Mouse (Mus musculus): ENCODE results near the gene Spns1. TPM values are rescaled to one million over a fixed set of nuclear protein-coding genes. Genes with fewer than 3 reads are reported as not detected.

Gene Spns1
- total and polyA plus RNA-seq, 3 experiments: 36.4 to 61.7 (median 42.6) TPM

- in situ Hi-C loops (cut with MboI; ENCODE audit: low pct_ligation_motif_present, low pct_unique_long_range_greater_than_20kb, low sequenced_read_pairs) (loop anchor here (5.0 kb wide), 3 partner anchors 38 to 128 kb away; no protein-coding TSS in a partner anchor), dilution Hi-C loops (cut with MboI; ENCODE audit: extremely low pct_ligation_motif_present, extremely low pct_unique_long_range_greater_than_20kb, low sequenced_read_pairs) (no loop called here)
- peaks cover 0 to 3% of the 10 kb centered on the region in 2 experiments for H3K36me3 ChIP-seq (replicated peaks in 1 of 2; ENCODE audit: control insufficient read depth in 1 of 2, insufficient read depth in 1 of 2, low read length in 1 of 2)
- H3K4me2 ChIP-seq (ENCODE audit: insufficient read depth, low read depth, poor library complexity, severe bottlenecking): no peak overlapping the region
- no peaks in the 10 kb centered on the region for H3K27me3 ChIP-seq (replicated peaks)
- no peak overlapping the region for H3K9ac ChIP-seq (ENCODE audit: insufficient read depth, low read depth)
- DNase-seq (ENCODE audit: extremely low read depth): peak; percentile 93
- TF ChIP-seq POLR2AphosphoS2 (IDR thresholded peaks at IDR 0.05; ENCODE audit: low read depth, low read length) (no peak), HCFC1 (IDR thresholded peaks at IDR 0.05; ENCODE audit: low read depth, low read length) (peak; percentile 50), ZMIZ1 (IDR thresholded peaks at IDR 0.05; ENCODE audit: low read depth, low read length) (no peak), SIN3A (IDR thresholded peaks at IDR 0.05; ENCODE audit: low read length) (peak; percentile 65; the same call in 1 of the 2 replicates), ZNF384 (IDR thresholded peaks at IDR 0.05; ENCODE audit: low read depth, low read length) (no peak; the same call in 1 of the 2 replicates), EP300 (IDR thresholded peaks at IDR 0.05; ENCODE audit: low read length) (no peak), MAZ (IDR thresholded peaks at IDR 0.05; ENCODE audit: low read depth, low read length) (0 out of 2 replicates have a peak, but pooled peaks have one; percentile 43), NRF1 (IDR thresholded peaks at IDR 0.05; ENCODE audit: low read depth, low read length) (peak; percentile 47; the same call in 1 of the 2 replicates), USF1 (IDR thresholded peaks at IDR 0.05; ENCODE audit: low read depth, low read length) (no peak), MEF2A (IDR thresholded peaks at IDR 0.05; ENCODE audit: borderline replicate concordance, low read depth, low read length) (0 out of 2 replicates have a peak, but pooled peaks have one; percentile 25), USF2 (conservative IDR thresholded peaks at IDR 0.05; ENCODE audit: low read depth, low read length) (no peak), KAT2A (IDR thresholded peaks at IDR 0.05; ENCODE audit: insufficient replicate concordance, low read length) (no peak), RAD21 (IDR thresholded peaks at IDR 0.05; ENCODE audit: low read depth, low read length) (peak; percentile 94), NELFE (IDR thresholded peaks at IDR 0.05; ENCODE audit: low read depth, low read length) (peak; percentile 27; the same call in 1 of the 2 replicates), GABPA (IDR thresholded peaks at IDR 0.05; ENCODE audit: insufficient replicate concordance, low read depth, low read length) (no peak), IRF4 (IDR thresholded peaks at IDR 0.05; ENCODE audit: low read depth, low read length) (peak; percentile 60; the same call in 1 of the 2 replicates), MXI1 (IDR thresholded peaks at IDR 0.05; ENCODE audit: low read depth, low read length) (no peak), TCF12 (IDR thresholded peaks at IDR 0.05; ENCODE audit: low read depth, low read length) (0 out of 2 replicates have a peak, but pooled peaks have one; percentile 37), CHD1 (IDR thresholded peaks at IDR 0.05; ENCODE audit: low read depth, low read length) (no peak), E2F4 (IDR thresholded peaks at IDR 0.05; ENCODE audit: insufficient replicate concordance, low read depth, low read length) (no peak), BHLHE40 (IDR thresholded peaks at IDR 0.05; ENCODE audit: low read depth, low read length) (no peak), POLR2A (IDR thresholded peaks at IDR 0.05; ENCODE audit: low read depth, low read length) (no peak), SMC3 (IDR thresholded peaks at IDR 0.05; ENCODE audit: low read depth, low read length) (peak; percentile 97), JUND (conservative IDR thresholded peaks at IDR 0.05; ENCODE audit: low read depth, low read length) (0 out of 2 replicates have a peak, but pooled peaks have one; percentile 26), PAX5 (IDR thresholded peaks at IDR 0.05; ENCODE audit: low read length) (no peak), MAFK (IDR thresholded peaks at IDR 0.05; ENCODE audit: insufficient replicate concordance, low read length) (no peak), ELF1 (IDR thresholded peaks at IDR 0.05; ENCODE audit: low read depth, low read length) (peak; percentile 30; the same call in 1 of the 2 replicates), ZC3H11A (IDR thresholded peaks at IDR 0.05; ENCODE audit: low read depth, low read length) (peak; percentile 87), CTCF (conservative IDR thresholded peaks at IDR 0.05 in 1 of 2, IDR thresholded peaks at IDR 0.05 in 1 of 2; ENCODE audit: low read depth in 2 of 2, low read length in 2 of 2) (peak; percentile 83 to 97)
- H3K27ac ChIP-seq (ENCODE audit: insufficient read depth, low read depth): no peak overlapping the region
- H3K79me2 ChIP-seq (replicated peaks; ENCODE audit: control insufficient read depth, extremely low read depth, insufficient read depth, poor library complexity, severe bottlenecking): peaks cover 4% of the 10 kb centered on the region; the same call in 1 of the 2 replicates
- peaks cover 8 to 27% of the 10 kb centered on the region in 2 experiments; a peak in 3 of 4 replicates for H3K4me1 ChIP-seq (ENCODE audit: control insufficient read depth in 1 of 2, insufficient read depth in 2 of 2)
- H3K9me3 ChIP-seq (replicated peaks; ENCODE audit: low read length): no peaks in the 10 kb centered on the region
- H3K4me3 ChIP-seq (replicated peaks in 1 of 3; ENCODE audit: low read depth in 2 of 3, low read length in 2 of 3, poor library complexity in 1 of 3): no peak overlapping the region
Measured at GRCm38 (mm10) chr7:126399548-126399947, 22.3 kb upstream of the Spns1 start.
